Mouse (Mus musculus) gonadal fat pad, adult 2 months (tissue): Measurements from ENCODE around the gene Hdac9. TPM values are rescaled to one million over a fixed set of nuclear protein-coding genes. Genes with fewer than 3 reads are reported as not detected.

Source experiments
- DNase-seq: peaks from one replicate; pipeline ENCODE4 v3.0.0-alpha.2; 2012; ENCODE audit warnings: low read depth
- polyA plus RNA-seq: library from polyadenylated mRNA; depleted of rRNA; stranded (reverse); fragments of >200 nt; gene quantifications from 2 replicates; pipeline ENCODE4 v1.2.3, GENCODE M21; 2012

Hdac9 gene
- polyA plus RNA-seq, 1 experiment: 4.5 TPM

DNA sequence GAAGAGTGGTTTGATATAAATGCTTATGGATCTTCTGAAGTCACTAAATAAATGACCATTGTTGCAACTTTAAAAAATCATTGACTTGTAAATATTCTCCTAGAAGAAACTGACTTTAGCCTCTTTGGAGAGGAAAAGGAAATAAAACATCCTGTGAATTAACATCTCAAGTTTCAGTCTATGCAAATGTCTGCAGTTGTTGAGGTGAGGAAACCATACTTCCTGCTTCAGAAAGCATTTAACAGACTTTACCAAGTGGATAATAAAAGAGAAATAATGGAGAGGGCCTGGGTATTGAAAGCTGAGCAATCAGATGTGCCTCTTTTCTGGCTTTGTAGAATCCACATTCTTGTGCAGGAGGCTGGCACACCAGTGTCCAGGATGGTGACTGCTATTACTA lies 110.4 kb downstream of the Hdac9 start:
- no peak for DNase-seq

DNA sequence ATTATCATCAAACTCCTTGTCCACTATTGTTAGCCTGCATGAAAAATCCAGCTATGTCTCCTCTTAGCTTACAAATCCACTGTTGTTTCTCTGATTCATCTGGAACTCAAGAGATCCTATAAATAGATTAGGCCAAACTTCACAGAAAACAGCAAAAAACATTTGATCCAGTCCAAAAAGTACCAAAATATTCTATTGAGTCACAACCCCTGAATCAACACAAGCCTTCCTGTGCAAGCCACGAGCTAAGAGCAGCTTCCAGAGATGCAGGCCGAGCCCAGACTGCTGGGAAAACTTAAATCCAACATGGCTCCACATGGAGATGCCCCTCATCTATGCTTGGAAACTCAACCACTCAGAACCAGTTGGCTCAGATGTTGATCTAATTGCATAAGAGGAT lies 113.2 kb downstream of the Hdac9 start:
- no peak for DNase-seq

GRCm38 (mm10) chr12:34802308-34802707 lies 114.6 kb downstream of the Hdac9 start:
- DNase-seq: no peak

DNA sequence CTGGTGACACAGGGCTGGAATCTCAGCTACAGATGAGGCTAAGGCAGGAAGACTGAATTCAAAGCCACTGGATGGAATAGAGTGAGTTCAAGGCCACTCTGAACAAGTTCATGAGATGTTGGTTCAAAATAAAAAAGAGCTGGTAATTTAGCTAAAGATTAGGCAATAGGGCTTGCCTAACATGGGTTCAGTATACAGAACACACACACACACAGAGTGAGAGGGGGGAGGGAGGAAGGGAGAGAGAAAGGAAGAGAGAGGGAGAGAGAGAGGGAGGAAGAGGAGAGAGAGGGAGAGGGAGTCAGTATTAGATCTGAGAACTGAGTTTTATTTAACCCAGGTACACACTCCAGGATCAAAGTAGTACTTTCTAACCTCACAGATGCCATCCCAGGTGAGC lies 115.1 kb downstream of the Hdac9 start:
- DNase-seq: no peak

DNA sequence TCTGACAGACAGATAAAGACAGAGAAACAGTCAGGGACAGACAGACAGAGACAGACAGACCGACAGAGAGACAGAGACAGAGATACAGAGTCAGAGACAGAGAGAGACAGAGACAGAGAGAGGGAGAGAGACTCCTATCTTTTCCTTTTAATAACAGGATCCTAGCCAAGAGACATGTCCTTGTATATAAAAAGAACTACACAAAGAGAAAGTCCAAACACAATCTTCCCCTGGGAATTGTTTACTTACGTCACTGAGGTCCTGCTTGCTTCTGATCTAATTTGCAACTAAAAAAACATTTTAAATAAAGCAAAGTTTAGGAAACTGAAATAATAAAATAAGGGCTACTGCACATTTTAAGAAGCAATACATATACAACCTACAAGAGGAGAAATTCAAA lies 119.5 kb downstream of the Hdac9 start:
- DNase-seq: no peak

DNA sequence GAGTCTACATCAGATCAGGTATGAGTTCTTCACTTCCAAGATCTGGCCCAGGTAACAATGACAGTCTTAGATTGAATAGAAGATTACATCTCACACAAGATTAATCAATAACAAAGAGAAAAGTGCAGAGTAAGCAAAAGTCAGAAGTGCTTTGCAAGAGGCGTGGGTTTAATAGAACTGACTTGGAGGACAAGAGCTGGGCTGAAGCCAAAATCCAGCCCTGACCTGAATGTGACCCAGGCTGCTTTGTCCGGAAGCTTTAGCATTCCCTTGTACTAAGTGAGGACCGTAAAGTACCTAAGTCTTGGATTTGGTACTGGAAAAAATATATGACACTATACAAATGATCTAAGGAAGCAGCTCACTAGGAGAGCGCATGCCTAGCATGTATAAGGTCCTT lies 121.4 kb downstream of the Hdac9 start:
- no peak for DNase-seq

- no peak for DNase-seq
Measured at GRCm38 (mm10) chr12:34792113-34792452, 124.8 kb downstream of the Hdac9 start.

DNA sequence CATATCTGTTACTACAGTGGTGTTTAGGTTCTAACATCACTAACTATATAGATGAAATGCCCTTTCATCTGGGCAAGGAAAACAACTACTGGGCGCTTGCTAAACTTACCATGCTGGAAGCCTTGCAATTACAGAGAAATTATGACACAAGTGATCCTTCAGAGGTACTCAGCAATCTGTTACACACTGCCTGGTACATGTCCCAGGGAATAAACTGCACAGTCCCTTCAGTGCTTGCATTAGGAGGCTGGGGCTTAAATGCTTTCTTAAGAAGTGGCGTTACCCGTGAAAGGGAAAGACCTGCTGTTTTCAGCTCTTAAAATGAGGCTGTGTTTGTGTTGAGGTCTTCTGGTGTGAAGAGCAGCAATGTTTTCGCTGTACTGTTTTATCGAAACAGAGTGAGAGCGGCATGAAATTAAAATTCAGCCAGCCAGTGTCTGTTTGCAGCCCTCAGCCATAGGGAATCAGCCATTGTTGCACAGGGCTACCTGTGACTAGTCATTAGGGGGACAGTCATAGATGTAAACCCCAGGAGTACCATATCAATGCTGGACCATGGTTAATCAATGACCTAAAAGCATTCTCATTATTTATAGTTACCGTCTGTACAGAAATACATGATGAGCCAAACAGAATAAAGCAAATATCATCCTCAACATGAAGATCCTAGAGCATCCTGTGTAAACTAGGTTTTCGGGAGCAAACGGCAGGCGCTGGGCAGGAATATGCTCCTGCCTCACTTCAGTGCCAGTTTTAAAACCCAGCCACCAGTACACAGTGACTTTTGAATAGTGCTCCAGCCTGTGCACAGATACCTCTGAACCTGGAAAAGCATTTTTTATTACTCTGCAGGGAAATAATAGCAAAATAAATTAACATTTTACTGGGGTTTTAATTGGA lies 125.4 kb downstream of the Hdac9 start:
- DNase-seq: no peak

DNA sequence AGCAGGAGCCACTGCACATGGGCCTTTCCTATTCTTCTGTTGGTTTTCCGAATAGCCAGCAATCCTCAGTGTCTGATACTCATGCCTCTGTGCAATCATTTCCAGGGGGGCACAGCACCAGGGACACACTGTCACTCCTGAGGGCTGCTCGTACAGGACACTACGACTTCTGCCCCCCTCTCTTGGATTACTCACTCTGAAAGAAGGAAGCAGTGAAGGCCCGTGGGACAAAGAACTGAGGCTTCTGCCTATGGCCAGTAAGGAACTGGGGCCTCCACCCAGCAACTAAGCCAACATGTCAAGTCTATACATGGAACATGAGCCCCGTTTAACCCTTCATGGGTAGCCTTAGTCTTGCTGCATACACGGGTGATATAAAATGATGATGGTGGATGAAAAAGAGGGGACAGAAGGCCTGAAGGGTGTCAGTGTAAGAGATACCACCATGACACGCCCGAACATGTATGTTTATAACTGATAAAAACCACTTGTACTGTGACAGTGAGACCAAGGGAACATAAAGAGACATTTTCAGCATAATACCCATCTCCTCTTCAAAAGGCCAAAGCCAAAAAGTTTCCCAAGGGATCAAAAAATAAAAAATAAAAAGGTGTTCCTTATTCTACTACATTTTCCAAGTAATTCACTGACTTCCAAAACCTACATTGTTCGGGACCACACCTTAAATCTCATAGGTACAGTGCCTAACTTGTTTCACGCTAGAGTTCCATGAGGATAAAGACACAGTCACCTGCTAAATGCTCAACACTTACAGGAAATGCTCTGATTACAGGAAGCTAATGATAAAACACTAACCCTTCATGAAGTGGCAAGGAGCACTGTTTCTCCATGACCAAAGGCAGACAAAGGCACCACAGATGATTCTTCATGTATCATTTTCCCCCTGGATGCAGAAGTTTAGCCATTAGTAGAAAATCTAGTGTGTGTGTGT lies 127.6 kb downstream of the Hdac9 start:
- no peak for DNase-seq

GRCm38 (mm10) chr12:34787380-34787779 lies 129.5 kb downstream of the Hdac9 start:
- no peak for DNase-seq

DNA sequence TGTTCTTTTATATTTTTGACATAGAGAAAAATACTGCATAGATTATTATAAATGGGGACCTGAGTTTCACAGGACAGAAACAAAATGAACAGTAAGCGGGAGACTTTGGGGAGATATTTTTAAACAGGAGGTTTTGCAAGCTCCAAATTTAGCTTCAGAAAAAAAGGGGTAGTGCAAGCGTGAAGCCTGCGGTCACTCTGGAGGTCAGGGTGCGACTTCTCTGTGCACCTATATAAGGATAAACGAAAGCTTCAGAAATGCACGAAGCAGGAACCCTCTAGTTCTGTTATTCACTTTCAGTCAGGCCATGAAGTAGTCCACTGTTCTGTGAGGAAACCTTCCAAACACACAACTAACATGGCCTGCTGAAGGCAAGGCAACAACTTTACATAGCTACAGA lies 133.3 kb downstream of the Hdac9 start:
- no peak for DNase-seq

- DNase-seq: no peak
Measured at GRCm38 (mm10) chr12:34779368-34779957, 137.4 kb downstream of the Hdac9 start.

- DNase-seq: no peak
Measured at GRCm38 (mm10) chr12:34776170-34776569, 140.7 kb downstream of the Hdac9 start.

DNA sequence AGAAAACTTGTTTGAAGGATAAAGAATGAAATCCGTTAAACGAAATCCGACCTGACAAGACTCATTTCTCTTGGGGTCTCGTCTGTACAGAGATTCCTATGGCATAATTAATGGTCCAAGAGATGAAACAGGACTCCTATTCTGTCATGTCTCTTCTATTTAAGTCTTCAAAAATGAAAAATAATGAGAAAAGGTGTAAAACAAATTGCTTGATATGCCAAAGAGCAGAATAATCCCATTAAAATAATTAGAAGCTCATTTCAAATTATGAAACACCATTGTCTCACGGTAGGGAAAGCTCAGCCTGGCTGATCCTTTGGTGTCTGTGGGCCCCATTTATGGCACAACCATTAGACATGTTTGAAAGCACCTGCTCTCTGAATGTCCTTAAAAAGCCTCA lies 142.8 kb downstream of the Hdac9 start:
- DNase-seq: no peak

GRCm38 (mm10) chr12:34767226-34767775 lies 149.6 kb downstream of the Hdac9 start:
- DNase-seq: no peak

GRCm38 (mm10) chr12:34747266-34747665 lies 169.6 kb downstream of the Hdac9 start:
- DNase-seq: no peak

- DNase-seq: no peak
Measured at GRCm38 (mm10) chr12:34725204-34725603, 191.7 kb downstream of the Hdac9 start.

DNA sequence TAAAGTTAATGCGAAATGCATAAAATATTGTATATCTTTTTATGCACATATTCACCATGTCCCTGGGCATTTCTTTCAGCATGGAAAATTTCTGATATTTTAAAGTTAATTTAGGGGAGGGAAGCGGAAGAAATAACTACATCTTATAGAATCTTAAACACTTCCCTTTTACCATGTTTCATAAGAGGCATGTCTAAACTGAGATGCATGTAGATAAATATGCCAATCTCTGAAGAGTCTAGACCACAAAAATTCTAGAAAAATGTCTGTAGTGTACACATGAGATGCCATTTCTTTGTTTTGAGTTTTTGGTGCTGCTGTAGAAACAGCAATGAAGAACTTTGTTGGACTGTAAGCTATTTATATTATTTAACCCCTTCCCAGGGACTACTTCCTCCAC lies 192.6 kb downstream of the Hdac9 start:
- no peak for DNase-seq

DNA sequence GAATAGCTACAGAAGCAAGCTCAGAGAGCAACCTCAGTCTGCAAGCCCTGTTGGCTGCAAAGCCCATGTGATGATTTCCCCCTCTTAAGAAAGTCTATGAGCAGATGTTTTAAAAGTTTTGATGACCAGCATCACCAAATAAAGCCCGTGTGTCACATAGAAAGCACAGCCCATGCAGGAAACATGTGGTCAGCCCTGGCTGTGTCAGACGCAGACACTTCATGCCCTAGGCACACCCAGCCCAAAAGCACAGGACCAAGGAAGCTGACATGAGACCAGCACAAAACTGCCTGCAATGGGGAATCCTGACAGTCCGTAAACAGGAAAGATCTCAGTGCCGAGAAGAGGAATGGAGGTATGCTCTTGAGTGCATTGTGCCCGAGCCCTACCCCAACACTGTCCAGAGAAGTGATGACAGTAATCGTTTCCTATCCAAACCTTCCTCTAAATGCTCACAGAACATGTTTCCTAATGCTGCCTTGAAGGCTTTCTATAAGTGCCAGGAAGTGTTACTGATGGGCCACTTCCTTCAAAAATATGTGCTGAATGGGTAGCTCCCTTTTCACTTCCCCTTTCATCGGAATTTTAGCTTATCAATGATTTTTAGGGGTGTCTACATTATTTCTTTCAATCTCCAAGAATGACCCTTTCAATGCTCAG lies 193.9 kb downstream of the Hdac9 start:
- DNase-seq: no peak

GRCm38 (mm10) chr12:34720906-34721305 lies 196.0 kb downstream of the Hdac9 start:
- DNase-seq: no peak

DNA sequence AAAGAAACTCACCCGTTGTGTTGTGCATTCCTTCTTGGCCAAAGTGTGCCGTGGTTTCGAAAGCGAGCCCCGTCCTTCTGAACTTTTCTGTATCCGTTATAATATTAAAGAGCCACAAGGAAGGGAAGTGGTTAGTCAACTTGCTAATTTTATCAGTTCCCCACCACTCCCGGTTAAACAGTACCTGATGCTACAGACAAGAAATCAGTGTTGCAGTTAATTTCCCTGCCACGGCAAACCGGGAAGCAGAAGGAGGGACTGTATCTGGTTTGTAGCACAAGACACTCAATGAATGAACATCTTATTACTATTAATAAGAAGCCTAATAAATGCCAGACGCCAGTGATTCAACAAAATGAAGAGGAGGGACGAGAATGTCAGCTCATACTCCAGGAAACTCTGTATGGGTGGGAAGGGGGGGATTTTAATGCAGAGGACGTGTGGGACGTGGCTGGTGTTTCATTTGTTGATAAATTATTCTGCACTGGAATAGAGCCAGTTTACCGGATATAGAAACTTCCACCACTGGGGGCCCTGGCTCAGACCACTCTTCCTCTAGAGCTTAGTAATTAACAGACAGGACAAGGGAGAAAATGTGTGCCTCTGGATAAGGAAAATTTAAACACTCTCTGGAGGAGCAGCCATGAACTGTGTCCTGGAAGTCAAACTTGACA lies 202.5 kb downstream of the Hdac9 start:
- no peak for DNase-seq
